Mouse (Mus musculus): ENCODE measurements around the gene Arhgap31. TPM values are rescaled to one million over a fixed set of nuclear protein-coding genes. Genes with fewer than 3 reads are reported as not detected.

Gene Arhgap31
- total RNA-seq (2021): 10 to 100 TPM; 68.2 to 73.4 TPM

DNA sequence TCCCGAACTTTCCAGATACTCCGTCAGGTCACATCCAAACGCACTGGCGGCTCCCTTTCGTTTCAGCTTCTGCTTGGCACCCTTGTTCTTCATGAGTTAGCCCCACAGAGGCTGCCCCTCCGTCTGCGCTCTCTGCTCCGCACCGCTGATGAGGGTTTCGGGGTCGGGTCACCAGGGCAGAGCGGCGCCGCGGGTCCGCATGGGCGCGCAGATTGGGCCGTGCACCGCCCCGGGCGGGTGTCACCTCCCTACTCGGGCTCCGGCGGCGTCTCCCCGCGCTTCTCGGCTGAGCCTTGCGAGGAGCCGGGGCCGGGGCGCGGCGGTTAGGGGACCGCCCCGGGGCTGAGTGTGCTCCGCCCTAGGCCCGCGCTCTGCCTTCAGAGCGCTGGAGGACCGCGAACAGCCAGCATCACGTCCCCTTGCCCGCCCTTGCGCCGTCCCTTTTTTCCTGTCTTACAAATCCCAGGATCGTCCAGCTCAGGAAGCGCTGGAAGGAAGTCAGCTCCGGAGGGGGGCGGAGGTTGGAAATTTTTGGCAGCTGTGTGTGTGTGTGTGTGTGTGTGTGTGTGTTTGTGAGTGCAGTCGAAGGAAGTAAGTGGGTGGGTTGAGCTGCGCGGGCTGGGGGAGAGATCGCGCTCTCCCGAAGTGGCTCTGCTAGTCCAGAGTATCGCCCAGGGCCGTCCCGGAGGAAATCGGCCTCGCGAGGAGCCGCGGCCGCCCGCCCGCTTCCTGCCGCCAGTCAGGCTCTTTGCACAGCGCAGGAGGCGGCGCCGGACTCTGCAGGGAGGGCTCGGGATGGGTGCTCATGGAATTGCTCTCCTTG, at the start of gene Arhgap31:
Arhgap31 (minus strand) TSS at position 694 of the 823 bp plus-strand sequence.
- DNase-seq: peak; percentile 91

DNA sequence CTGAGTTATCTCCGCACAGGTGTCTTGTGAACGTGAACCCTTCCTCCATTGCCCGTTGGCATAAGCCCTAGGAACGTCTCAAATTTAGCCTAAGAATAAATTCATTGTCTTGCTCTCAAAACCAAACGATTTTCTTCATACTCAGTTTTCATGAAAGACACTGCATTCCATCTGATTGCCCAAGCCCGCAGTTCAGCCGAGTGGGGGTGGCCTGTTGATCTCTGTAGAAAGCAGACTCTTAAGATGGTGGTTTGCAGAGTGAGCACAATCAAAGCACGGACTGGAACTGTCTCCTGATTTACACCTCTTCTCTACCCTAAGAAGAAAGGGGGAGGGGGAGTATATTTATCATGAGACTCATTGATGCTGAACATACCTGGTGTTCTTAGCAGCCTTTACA, 49.3 kb upstream of the Arhgap31 start:
- no peak for DNase-seq

- no peak for DNase-seq
Measured at GRCm38 (mm10) chr16:38761972-38762371, 48.9 kb upstream of the Arhgap31 start.

- no peak for DNase-seq
Measured at GRCm38 (mm10) chr16:38760834-38761375, 47.8 kb upstream of the Arhgap31 start.

DNA sequence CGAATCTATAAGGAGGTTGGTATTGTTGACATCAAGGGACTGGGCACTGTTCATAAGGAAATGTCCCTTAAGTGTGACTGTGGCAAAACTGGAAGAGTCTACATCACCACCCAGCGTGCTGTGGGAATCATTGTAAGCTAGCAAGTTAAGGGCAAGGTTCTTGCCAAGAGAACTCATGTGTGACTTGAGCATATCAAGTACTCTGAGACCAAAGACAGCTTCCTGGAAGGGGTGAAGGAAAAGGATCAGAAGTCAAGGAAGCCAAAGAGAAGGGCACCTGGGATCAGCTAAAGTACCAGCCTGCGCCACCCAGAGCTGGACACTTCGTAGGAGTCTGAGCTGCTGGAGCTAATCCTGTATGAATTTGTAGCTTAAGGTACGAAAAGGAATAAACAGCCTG, 47.2 kb upstream of the Arhgap31 start:
- DNase-seq: no peak

DNA sequence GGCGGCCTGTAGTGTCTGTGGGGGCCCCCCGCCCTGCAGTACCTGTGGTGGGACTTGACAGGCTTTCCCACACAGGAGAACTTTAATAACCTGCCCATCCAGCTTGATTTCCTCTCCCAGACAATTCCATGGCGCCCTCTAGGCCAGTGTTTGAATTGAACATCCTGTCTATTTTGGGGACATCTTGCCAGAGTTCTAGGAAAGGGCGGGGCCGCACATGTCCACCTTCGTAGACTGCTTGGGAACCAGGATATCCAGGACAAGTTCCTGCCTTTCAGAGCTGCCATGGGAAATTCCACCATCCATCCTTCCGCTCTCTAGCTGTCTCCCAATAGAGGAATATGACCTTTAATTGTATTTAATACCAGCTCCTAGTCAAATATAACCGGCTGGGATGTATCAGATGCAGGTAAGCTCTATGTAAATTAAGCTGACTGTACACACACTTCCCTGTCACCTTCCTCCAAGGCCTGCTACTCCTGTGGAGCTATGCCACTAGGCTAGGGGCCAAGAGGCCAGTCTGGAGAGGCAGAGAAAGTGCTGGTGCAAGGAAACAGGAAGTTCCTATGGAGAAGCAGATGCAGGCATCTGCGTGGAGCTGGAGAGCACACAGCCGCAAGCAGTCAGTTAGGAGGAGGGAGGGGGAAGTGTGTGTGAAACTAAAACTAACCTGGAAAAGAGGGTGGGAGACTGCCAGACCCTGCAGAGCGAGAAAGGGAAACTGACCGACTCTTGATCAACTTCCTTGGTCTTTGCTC, 45.2 kb upstream of the Arhgap31 start:
- peak; percentile 48 for DNase-seq

- no peak for DNase-seq
Measured at GRCm38 (mm10) chr16:38757626-38758025, 44.6 kb upstream of the Arhgap31 start.

DNA sequence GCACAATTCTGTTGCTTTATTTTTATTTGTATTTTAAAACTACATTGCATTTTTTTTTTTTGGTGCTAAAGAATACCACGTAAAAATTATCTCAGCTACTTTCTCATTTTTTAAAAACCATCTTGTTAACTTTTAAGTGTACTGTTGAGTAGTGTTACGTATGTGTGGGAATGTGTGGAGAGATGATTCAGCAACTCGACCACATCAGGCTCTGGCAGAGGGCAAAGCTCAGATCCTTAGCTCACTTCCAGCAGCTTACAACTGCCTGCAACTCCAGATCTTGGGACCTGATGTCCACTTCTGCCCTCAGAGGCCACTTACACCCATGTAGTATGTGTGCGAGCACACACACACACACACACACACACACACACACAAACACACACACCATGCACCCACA, 43.5 kb upstream of the Arhgap31 start:
- no peak for DNase-seq

DNA sequence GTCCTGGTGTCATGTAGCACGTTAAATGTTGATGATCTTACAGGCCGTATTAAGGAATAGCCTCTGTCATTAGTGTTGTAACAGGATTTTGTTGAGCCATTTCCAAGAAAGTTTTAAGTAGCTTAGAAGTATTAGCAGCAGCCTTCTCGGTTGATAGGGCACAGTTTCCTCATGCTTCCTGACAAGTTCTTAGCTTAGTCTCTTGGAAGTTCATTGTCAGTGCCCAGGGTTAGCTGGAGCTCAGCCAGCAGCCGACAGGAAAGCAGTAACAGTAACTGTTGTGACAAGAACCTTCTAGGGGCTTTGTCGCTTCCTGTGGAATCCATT, 43.1 kb upstream of the Arhgap31 start:
- DNase-seq: peak; percentile 62

DNA sequence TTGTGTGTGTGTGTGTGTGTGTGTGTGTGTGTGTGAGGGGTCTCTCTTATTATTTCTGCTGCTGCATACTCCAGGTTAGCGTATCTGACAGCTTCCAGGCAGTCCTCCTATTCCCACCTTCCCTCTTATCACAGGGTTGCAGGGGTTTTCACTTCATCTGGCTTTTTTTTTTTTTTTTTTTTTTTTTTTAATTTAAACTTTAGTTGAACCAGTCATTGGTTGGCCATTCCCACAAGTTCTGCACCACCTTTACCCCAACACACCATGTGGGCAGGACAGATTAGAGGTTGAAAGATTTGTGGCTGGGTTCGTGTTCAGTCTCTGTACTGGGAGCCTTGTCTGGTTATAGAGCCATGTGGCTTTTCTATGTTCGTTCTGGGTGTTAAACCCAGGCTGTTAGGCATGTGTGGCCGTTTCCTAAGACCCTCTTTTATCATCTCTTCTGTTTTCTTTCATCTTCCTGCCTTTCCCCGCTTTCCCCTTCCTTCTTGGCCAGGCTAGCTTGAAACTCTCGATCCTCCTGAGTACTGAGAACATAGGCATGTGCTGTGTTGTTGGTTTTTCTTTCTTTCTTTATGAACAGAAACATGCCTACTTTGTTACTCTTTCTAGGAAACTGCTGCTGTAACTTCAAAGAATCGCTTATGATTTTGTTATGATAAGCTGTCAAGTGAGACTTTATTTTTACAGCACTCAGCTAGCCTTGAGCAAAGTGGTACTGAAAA, 42.5 kb upstream of the Arhgap31 start:
- DNase-seq: no peak

GRCm38 (mm10) chr16:38753631-38754030, 40.6 kb upstream of the Arhgap31 start:
- DNase-seq: peak; percentile 30

DNA sequence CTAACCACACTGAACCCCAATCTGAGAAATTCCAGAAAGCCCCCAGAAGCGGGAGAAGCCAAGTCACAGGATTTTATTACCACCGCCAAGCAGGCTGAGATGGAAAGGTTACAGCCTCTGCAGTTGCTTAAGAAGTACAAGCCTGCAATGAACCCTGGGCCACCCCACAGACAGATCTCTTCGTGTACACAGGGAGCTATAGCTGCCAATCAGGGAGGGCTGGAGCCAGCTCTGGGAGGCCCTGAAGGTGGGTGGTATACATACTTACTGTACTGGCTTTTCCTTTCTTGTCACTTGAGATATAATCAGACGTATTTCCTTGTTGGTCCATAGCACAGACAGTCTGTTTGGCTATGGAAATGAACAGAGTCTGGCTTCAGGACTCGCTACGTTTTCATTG, 37.7 kb upstream of the Arhgap31 start:
- DNase-seq: no peak

DNA sequence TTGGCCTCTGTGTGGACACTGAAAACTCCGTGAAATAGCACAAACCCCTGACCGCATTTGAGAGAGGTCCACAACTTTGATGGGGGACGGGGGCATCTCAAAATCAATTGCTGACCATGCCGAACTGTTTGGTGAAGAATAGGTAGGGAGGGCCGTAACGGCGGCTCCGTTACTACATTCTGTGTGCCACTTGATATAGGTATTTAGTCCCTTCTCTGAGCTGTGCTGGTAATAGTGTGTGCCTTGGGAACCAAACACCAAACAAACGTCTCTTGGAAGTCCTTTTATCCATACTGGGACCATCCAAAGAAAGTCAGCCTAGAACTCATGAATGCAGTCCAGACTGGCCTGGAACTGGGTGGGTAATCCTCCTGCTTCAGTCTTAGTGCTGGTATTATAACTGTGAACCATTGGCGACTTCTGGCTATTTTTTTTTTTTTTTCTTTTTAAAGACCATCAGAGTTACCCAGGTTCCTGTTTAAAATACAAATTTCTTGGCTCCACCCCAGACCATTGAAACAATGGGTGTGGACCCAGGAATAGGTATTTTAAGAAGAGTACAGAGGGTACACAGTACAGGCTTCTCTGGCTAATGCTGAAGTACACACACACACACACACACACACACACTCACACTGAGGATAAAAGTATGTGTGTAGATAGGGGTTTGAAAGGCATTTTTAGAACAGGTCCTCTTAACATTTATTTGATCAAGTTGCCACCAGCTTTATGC, 31.0 kb upstream of the Arhgap31 start:
- DNase-seq: no peak

- DNase-seq: peak; percentile 19
Measured at GRCm38 (mm10) chr16:38742659-38743131, 29.6 kb upstream of the Arhgap31 start.

DNA sequence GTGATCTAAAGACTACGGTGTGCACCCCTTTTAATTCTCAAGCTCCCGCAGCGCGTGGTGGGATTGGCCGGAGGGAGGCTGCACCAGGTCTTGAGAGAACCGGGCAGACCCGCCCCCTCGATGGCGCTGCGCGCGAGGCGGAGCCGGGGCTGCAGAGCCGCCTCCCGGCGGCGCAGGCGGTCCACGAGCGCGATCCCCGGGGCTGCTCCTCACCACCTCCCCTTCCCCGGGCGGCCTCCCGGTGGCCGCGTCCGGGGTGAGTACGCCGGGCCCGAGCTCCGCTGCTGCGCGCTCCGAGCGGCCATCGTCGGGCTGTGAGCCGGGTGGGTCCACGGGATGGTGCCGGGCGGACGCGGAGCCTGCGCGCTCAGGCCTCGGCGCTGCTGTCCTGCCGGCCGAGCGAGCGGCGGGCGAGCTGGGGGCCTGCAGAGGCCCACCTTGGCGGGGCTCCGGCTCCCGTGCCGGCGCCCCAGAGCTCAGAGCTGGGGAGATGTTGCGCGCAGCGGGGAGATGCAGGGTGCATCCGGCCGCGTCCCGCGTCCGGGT, 29.1 kb upstream of the Arhgap31 start, which contains the start of gene B4galt4:
B4galt4 (plus strand) TSS at position 152 of the 546 bp plus-strand sequence.
- peak; percentile 85 for DNase-seq

GRCm38 (mm10) chr16:38741204-38741903, 28.3 kb upstream of the Arhgap31 start:
- DNase-seq: no peak

DNA sequence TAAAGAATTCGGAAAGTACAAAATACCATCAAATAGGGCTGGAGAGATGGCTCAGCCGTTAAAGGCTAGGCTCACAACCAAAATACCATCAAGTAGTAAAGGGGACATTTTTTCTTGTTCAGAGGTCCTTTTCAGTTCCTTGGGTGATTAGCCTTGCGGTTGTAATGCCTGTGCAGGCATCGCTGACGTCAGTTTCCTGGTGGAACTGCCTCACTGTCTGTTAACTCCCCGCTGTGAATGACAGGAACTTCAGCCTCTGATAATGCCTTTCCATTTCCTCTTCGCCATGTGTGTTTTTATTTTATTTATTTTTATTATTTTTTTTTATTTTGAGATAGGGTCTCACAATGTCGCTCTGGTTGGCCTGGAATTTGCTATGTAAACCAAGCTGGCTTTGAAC, 17.8 kb upstream of the Arhgap31 start:
- peak; percentile 40 for DNase-seq

GRCm38 (mm10) chr16:38729610-38730288, 16.7 kb upstream of the Arhgap31 start:
- no peak for DNase-seq

DNA sequence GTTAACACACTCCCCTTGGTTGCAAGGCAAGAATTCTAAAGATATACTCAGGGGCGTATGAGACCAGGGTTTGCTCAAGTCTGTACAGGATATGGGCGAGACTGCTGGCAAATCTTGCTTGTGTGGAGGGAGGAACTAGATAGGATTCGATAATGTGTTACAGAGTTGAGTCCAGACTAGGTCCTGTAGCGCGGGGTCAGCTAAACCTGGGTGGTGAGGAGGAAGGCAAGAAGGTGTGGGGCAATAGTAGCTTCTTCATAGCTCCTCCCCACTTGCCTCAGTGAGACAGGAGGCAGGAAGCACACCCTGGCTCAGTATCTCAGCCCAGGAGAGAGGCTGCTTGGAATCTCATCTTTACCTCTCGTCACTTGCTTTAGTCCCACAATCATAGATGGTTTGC, 16.1 kb upstream of the Arhgap31 start:
- peak; percentile 4 for DNase-seq

GRCm38 (mm10) chr16:38728576-38729132, 15.6 kb upstream of the Arhgap31 start:
- no peak for DNase-seq

Data from heart, postnatal 4 days (tissue).